8 mouse cellular contexts compared by ENCODE assay signal in genomic region chr6:38873316-38873715, GRCm38 (mm10). TPM values are rescaled to one million over a fixed set of nuclear protein-coding genes. Genes with fewer than 3 reads are reported as not detected.
DNase-seq lines count a peak whose midpoint lies in the region; ATAC-seq and TF ChIP-seq lines count a peak whose summit lies in the region.
"Had no signal": no experiment of that assay in that cellular context is flagged by ENCODE, and none has a peak within 500 bp of the region (broad histone marks: within the 10 kb centered on the region; RNA-seq: fewer than 3 reads in every experiment).

No protein-coding gene starts in this region.

- H3K36me3 ChIP-seq in megakaryocyte, embryonic 14.5 days (replicated peaks; ENCODE audit: low read length) = peaks cover 42% of the 10 kb centered on the region
- 0 out of 2 replicates have a peak, but pooled peaks cover 4% of the 10 kb centered on the region for H3K36me3 ChIP-seq in forebrain, embryonic 14.5 days (ENCODE audit: control insufficient read depth, insufficient read depth, low read length)
- H3K36me3 ChIP-seq in liver, embryonic 13.5 days = peaks cover 36% of the 10 kb centered on the region

- WGBS in forebrain, embryonic 14.5 days = 66% methylated on average over 1 of the region's 1 CpGs
- WGBS in liver, embryonic 13.5 days (ENCODE audit: insufficient replicate concordance) = 69% methylated on average over 1 of the region's 1 CpGs
- WGBS in cerebellum, adult 2 months = 77% methylated on average over 1 of the region's 1 CpGs

- H3K27me3 ChIP-seq in megakaryocyte, embryonic 14.5 days (replicated peaks) = no peaks in the 10 kb centered on the region
- no peaks in the 10 kb centered on the region for H3K27me3 ChIP-seq in forebrain, embryonic 14.5 days (replicated peaks; ENCODE audit: control insufficient read depth, insufficient read depth, low read length)
- H3K27me3 ChIP-seq in liver, embryonic 13.5 days = no peaks in the 10 kb centered on the region
- no peaks in the 10 kb centered on the region for H3K27me3 ChIP-seq in cerebellum, adult 2 months (ENCODE audit: control insufficient read depth, insufficient read depth, low read length)
- H3K27me3 ChIP-seq: Patski had no signal

- H3K27ac ChIP-seq in forebrain, embryonic 14.5 days (ENCODE audit: low read depth, low read length) = no peak overlapping the region
- H3K27ac ChIP-seq in liver, embryonic 13.5 days = peak overlapping the region; percentile 99
- no peak overlapping the region for H3K27ac ChIP-seq in cerebellum, adult 2 months (ENCODE audit: insufficient read depth, low read length)

- DNase-seq in forebrain, embryonic 14.5 days (ENCODE audit: low spot score) = no peak
- no peak for DNase-seq in liver, embryonic 13.5 days
- DNase-seq in left cerebral cortex, adult 18-20 months (ENCODE audit: low spot score in 2 of 2) = no peak
- no peak for DNase-seq in left cerebral cortex, postnatal 4 days
- no peak for DNase-seq in cerebellum, adult 2 months

- peak overlapping the region; percentile 100; the same call in 1 of the 2 replicates for H3K9ac ChIP-seq in forebrain, embryonic 14.5 days (ENCODE audit: low read length)
- peak overlapping the region; percentile 100 for H3K9ac ChIP-seq in liver, embryonic 13.5 days

- no peak for TF ChIP-seq CTCF in cerebellum, adult 2 months (IDR thresholded peaks at IDR 0.05; ENCODE audit: borderline replicate concordance, insufficient read depth, low read depth, low read length)

- peaks cover 64% of the 10 kb centered on the region for H3K4me1 ChIP-seq in megakaryocyte, embryonic 14.5 days
- H3K4me1 ChIP-seq in forebrain, embryonic 14.5 days (ENCODE audit: control insufficient read depth, insufficient read depth, low read length) = peaks cover 34% of the 10 kb centered on the region
- peaks cover 67% of the 10 kb centered on the region for H3K4me1 ChIP-seq in liver, embryonic 13.5 days (replicated peaks)
- H3K4me1 ChIP-seq in cerebellum, adult 2 months (ENCODE audit: control insufficient read depth, insufficient read depth, low read length) = no peaks in the 10 kb centered on the region

- H3K9me3 ChIP-seq in megakaryocyte, embryonic 14.5 days = no peaks in the 10 kb centered on the region
- H3K9me3 ChIP-seq in forebrain, embryonic 14.5 days (replicated peaks; ENCODE audit: control insufficient read depth, low read length) = no peaks in the 10 kb centered on the region
- H3K9me3 ChIP-seq in liver, embryonic 13.5 days (replicated peaks) = no peaks in the 10 kb centered on the region

- H3K4me3 ChIP-seq in megakaryocyte, embryonic 14.5 days (replicated peaks) = peak overlapping the region; percentile 99
- H3K4me3 ChIP-seq in forebrain, embryonic 14.5 days (ENCODE audit: low read depth, low read length) = peak overlapping the region; percentile 96
- peak overlapping the region; percentile 99 for H3K4me3 ChIP-seq in liver, embryonic 13.5 days (replicated peaks)
- H3K4me3 ChIP-seq in cerebellum, adult 2 months (replicated peaks; ENCODE audit: insufficient read depth, low read depth, low read length) = no peak overlapping the region

- intact Hi-C loops in left cerebral cortex, postnatal 4 days (cut with DNase I) = loop anchor here (5.0 kb wide), 1 partner anchor 136 kb away; no protein-coding TSS in a partner anchor

- H3K4me2 ChIP-seq in forebrain, embryonic 14.5 days (ENCODE audit: low read length) = peak overlapping the region; percentile 62
- peak overlapping the region; percentile 80 for H3K4me2 ChIP-seq in liver, embryonic 13.5 days

- ATAC-seq in megakaryocyte, adult 5-6 weeks (ENCODE audit: poor library complexity, severe bottlenecking) = no peak
- no peak for ATAC-seq in forebrain, embryonic 14.5 days
- 0 out of 2 replicates have a peak, but pooled peaks have one; percentile 14 for ATAC-seq in liver, embryonic 13.5 days (ENCODE audit: low read depth)
- ATAC-seq: Patski had no signal

- TF ChIP-seq POLR2A in cerebellum, adult 2 months (IDR thresholded peaks at IDR 0.05; ENCODE audit: borderline replicate concordance, insufficient read depth, low read length) = no peak

RNA-seq across cellular contexts. Expression of gene Tbxas1, which starts 1.9 kb away (rescaled TPM):
- 165 and 265 TPM in 2 replicates for polyA plus RNA-seq in megakaryocyte, embryonic 14.5 days (2012; ENCODE audit: insufficient read depth, low replicate concordance)
- total RNA-seq in megakaryocyte, adult 5-6 weeks (2015) = 22.3 and 25.1 TPM in 2 replicates
- 33.0 and 43.3 TPM in 2 replicates for total RNA-seq in megakaryocyte, adult 5-6 weeks (2017)
- polyA plus RNA-seq in forebrain, embryonic 14.5 days (2014; fragmentation: Nextera tagmentation; extraction: Ambion mirVana) = 1.2 and 1.6 TPM in 2 replicates
- 11.4 and 12.2 TPM in 2 replicates for polyA plus RNA-seq in liver, embryonic 13.5 days (2015; fragmentation: Nextera tagmentation; extraction: Ambion mirVana)
- 1 to 10 TPM; 2.0 to 2.2 TPM for total RNA-seq in left cerebral cortex, adult 18-20 months (2021)
- total RNA-seq in left cerebral cortex, postnatal 4 days (2021) = 1 to 10 TPM; 1.3 to 1.4 TPM
- polyA plus RNA-seq in cerebellum, adult 2 months (2012; rRNA removed) = 1.2 TPM in 2 replicates

RNA-seq across cellular contexts. Expression of gene Hipk2, which starts 2.6 kb away (rescaled TPM):
- polyA plus RNA-seq in megakaryocyte, embryonic 14.5 days (2012; ENCODE audit: insufficient read depth, low replicate concordance) = 102 and 296 TPM in 2 replicates
- 54.5 and 60.9 TPM in 2 replicates for total RNA-seq in megakaryocyte, adult 5-6 weeks (2015)
- 9.5 and 21.8 TPM in 2 replicates for total RNA-seq in megakaryocyte, adult 5-6 weeks (2017)
- 16.0 and 19.1 TPM in 2 replicates for polyA plus RNA-seq in forebrain, embryonic 14.5 days (2014; fragmentation: Nextera tagmentation; extraction: Ambion mirVana)
- polyA plus RNA-seq in liver, embryonic 13.5 days (2015; fragmentation: Nextera tagmentation; extraction: Ambion mirVana) = 20.1 and 20.4 TPM in 2 replicates
- total RNA-seq in left cerebral cortex, adult 18-20 months (2021) = 10 to 100 TPM; 45.5 to 48.7 TPM
- total RNA-seq in left cerebral cortex, postnatal 4 days (2021) = 10 to 100 TPM; 54.6 to 55.5 TPM
- 34.3 and 36.6 TPM in 2 replicates for polyA plus RNA-seq in cerebellum, adult 2 months (2012; rRNA removed)

Comparison
In these comparisons a context has a peak if more than half of its experiments do, and no peak if none do; other contexts are left out.
1. RNA of gene Tbxas1, which starts 1.9 kb away (polyA plus RNA-seq): 165 to 265 TPM in megakaryocyte, embryonic 14.5 days; 11.4 to 12.2 TPM in liver, embryonic 13.5 days, 1.2 TPM in cerebellum, adult 2 months and 1.2 to 1.6 TPM in forebrain, embryonic 14.5 days; every median in the first group is over 10 times any median in the second.